Mouse (Mus musculus) erythroblast, adult 5-6 weeks (primary cell): Measurements from ENCODE around the gene Zfp239. TPM values are rescaled to one million over a fixed set of nuclear protein-coding genes. Genes with fewer than 3 reads are reported as not detected.
"Not testable (repeated sequence)": the region's sequence is repeated elsewhere in the genome, so short reads cannot be mapped to it uniquely, and the experiment has no call there.

Source experiments
- ATAC-seq: replicated peaks from 2 replicates; pipeline ENCODE4 v1.8.0; 2016; ENCODE audit warnings: moderate number of reproducible peaks, mild to moderate bottlenecking, moderate TSS enrichment, inconsistent platforms; ENCODE audit not compliant: poor library complexity, low FRiP score, severe bottlenecking
- total RNA-seq, 2 experiments: library from RNA; stranded (forward) in 1 of 2; stranded (reverse) in 1 of 2; fragments of 150-400 nt in 1 of 2; fragments of 200-764, 138-1000 nt in 1 of 2; gene quantifications; 2 replicates each; pipeline versions ENCODE4 v1.2.3 to v1.2.4; 2015 to 2017; ENCODE audit warnings: low replicate concordance in 2 of 2

The Zfp239 gene
- not detected in 2 replicates for total RNA-seq (2015; ENCODE audit: low replicate concordance)
- total RNA-seq (2017; ENCODE audit: low replicate concordance) = 0.77 and 0.98 TPM in 2 replicates

DNA sequence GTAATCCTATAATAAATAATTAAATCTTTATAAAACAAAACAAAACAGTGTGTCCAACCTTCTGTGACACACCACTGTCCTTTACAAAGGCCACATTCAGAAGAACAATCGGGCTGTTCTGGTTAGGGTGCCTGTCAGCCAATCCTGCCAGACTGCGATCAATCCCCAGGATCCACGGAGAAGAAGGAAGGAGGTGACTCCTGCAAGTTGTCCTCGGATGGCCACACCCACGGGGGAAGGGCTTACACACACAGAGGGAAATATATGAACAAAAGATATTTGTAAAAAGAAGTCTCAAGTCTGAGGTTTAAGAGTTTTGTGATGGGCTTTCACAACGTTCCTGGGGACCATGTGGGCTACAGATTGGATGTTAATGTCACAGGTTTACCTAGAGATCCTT lies at the start of gene Zfp239:
Zfp239 (plus strand) TSS at position 253 of the 400 bp plus-strand sequence.
- 0 out of 2 replicates have a peak, but pooled peaks have one; percentile 58 for ATAC-seq

DNA sequence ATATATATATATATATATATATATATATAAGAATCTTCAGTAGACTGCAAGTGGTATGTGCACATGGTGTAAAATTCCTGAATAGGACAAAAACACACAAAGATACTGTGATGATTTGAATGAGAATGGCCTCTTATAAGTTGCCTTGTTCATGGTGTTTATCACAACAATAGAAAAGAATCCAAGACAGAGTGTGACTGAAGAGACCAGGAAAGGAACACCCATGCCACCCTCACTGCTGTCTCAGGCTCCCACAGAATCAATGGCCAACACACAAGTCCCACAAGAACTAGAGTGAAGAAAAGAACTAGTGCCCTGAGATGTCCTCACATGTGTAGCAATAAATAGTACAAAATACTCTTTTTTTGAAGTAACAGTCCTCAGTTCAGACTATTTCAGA lies 47.2 kb upstream of the Zfp239 start:
- ATAC-seq = no peak

GRCm38 (mm10) chr6:117817108-117817541 lies 44.8 kb upstream of the Zfp239 start:
- no peak for ATAC-seq

- no peak for ATAC-seq
Measured at GRCm38 (mm10) chr6:117820327-117820726, 41.6 kb upstream of the Zfp239 start.

DNA sequence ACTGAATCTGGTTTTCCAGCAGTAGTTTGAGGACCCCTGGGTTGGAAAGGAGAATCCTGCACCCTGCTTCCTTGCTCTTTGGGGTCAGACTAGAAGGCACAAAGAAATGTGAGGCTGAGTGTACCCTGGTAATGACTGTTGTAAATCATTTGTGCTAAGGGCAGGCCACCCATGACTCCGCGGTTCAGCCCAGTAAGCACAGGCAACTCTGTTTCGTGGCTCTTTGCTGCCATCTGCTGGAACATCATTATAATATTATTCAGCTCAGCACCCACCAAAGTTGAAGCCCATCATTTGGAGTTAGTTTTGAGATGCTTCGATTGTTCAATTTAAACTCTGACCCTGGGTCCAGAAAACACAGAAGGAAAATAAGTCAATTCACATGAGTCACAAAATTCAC lies 36.5 kb upstream of the Zfp239 start:
- peak; percentile 82 for ATAC-seq

DNA sequence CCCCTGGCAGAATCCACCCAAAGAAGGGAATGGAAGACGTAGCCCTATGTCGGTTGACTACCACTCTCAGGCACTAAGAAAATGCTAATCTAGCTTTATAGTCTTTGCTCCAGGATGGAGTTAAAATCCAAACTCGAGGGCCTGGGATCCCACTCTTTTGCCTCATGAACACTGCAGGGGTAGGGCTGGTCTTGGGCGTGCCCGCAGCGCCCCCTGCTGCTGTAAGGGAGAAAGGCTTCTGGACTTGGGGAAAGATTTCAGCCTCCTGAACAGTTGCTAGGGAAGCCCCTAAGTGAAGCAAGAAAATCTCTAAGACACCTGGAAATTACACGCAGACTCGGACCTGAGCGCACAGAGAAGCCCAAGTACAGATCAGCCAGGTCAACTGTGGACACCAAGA lies 33.6 kb upstream of the Zfp239 start:
- ATAC-seq = peak; percentile 66

- peak; percentile 97 for ATAC-seq
Measured at GRCm38 (mm10) chr6:117840686-117841510, 21.0 kb upstream of the Zfp239 start, which contains the start of gene Zfp637. TSS of gene Zfp637 (plus strand) at chr6:117841180.

DNA sequence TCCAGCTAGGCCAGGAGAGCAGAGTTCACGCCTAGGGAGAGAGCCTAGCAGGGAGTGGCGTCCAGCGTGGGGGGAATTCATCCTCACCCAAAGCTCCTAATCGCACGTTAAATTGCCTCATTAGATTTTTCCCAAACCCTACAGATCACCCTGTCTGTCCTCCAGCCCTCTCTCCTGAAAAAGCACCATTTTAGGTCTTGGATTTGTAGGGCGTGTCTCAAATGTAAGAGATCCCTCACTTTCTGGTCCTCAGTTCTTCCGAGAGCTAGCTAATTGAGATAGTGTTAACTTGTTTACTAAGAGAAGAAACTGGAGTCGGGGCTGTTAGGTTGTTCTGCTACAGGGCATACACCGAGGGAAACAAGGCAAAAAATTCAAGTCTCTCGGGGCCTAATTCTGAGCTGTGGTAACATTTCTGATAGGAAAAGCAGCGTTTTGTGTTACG lies 20.4 kb upstream of the Zfp239 start:
- peak; percentile 72 for ATAC-seq

GRCm38 (mm10) chr6:117844597-117844996 lies 17.3 kb upstream of the Zfp239 start:
- no peak for ATAC-seq

GRCm38 (mm10) chr6:117846671-117847070 lies 15.2 kb upstream of the Zfp239 start:
- not testable (repeated sequence) for ATAC-seq

DNA sequence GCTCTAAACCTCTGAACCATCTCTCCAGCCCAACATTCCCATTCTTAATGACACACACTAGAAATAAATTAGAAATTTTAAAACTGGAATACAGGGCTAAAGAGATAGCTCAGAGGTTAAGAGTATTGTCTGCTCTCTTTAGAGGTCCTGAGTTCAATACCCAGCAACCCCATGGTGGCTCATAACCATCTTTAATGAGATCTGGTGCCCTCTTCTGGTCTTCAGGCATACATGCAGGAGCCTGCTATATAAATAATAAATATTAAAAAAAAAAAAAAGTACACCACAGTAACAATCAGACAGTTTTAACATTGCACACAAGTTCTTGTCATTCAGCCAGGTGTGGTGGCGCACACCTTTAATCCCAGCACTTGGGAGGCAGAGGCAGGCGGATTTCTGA lies 14.1 kb upstream of the Zfp239 start:
- no peak for ATAC-seq

- no peak for ATAC-seq
Measured at GRCm38 (mm10) chr6:117848577-117848976, 13.3 kb upstream of the Zfp239 start.

GRCm38 (mm10) chr6:117851747-117852146 lies 10.2 kb upstream of the Zfp239 start:
- ATAC-seq = no peak

DNA sequence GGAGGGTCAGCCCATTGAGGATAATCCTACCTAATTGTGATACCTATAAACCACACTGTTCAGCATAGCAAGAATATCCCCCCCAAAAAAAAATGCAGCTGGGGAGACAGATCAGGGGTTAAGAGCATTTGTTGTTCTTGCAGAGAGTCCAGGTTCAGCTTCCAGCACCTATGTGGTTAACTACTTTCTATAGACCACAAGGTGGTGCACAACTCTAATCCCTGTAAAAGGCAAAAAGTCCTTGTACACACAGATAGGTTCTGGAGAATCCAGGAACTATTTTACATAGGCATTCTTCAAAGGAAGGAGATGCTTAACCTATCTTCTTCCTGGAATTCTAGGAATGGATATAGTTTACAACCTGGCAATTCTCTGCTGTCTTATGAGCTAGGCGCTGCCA lies 3.9 kb upstream of the Zfp239 start:
- no peak for ATAC-seq

GRCm38 (mm10) chr6:117862465-117862864 lies 565 bp downstream of the Zfp239 start:
- ATAC-seq = peak; percentile 78

DNA sequence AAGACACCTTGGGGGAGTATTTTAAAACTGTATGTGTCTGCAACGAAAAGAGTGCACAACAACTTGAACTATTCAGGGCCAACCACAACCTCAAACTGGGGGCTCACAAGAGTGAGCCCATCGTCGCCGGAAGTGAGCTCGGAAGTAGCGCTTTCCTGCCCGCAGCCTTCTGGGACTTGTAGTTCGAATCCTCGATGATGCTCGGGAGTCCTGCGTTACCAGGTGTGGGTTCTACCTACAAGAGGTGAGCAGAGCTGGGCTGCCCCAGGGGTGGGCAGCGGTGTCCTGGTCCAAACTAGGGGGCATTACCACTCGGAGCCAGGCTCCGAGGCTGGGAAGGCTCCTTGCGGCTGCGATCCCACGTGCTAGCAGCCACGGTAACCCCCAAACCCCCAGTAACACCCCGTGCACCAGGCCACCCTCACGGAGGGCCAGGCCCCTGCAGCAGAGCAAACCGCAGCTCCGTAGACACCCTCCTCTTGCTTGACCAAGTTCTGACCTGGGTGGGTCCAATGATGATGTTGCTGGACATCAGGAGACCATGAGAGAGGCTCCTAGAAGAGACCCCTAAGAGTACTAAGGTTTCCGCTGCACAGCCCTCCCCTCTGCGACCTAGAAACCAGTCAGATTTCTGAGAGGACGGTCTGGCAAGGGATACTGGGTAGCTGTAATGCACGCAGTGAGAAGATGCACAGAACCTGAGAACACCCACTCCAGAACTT lies 1.2 kb downstream of the Zfp239 start:
- ATAC-seq = peak; percentile 95

GRCm38 (mm10) chr6:117863751-117864150 lies 1.9 kb downstream of the Zfp239 start:
- ATAC-seq = no peak

GRCm38 (mm10) chr6:117868187-117868586 lies 6.3 kb downstream of the Zfp239 start:
- ATAC-seq = no peak

DNA sequence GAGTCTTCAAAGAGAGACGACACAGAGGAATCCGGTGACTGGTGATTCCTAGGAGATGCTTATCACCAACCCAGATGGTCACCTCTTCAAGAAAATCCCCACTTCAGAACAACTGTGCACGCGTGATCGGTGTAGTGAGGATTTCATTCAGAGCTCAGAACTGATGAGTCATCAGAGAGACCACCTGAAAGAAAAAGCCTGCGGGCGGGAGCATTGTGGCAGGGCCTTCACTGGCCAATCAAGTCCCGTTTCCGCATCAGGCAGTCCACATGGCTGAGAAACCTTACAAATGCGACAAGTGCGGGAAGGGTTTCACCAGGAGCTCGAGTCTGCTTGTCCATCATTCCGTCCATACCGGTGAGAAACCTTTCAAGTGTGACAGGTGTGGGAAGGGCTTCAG lies 9.1 kb downstream of the Zfp239 start:
- no peak for ATAC-seq

DNA sequence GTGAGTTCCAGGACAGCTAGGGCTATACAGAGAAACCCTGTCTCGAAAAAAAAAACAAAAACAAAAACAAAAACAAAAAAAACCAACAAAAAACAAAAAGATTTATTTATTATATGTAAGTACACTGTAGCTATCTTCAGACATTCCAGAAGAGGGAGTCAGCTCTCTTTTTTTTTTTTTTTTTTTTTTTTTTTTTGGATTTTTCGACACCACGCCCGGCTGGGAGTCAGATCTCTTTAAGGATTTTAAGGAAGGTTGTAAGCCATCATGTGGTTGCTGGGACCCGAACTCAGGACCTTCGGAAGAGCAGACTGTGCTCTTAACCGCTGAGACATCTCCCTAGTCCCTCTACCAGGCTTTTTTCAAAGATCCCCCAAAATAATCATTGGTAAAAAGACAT lies 11.6 kb downstream of the Zfp239 start:
- not testable (repeated sequence) for ATAC-seq
